In genomic region chr2:165387844-165388495, GRCm38 (mm10) we compare ENCODE assay signal across 8 mouse cellular contexts. TPM values are rescaled to one million over a fixed set of nuclear protein-coding genes. Genes with fewer than 3 reads are reported as not detected.
A peak's percentile ranks its signal among the peaks of the same experiment; 100 is the strongest.
DNase-seq lines count a peak whose midpoint lies in the region; ATAC-seq and TF ChIP-seq lines count a peak whose summit lies in the region.

Gene Zfp334 (minus strand): TSS chr2:165388259.

- intact Hi-C loops in heart, adult 2 months (cut with DNase I) = no loop called here
- intact Hi-C loops in left cerebral cortex, postnatal 36 days (cut with DNase I) = no loop called here

- under 1% methylated on average over 40 of the region's 40 CpGs for WGBS in embryonic facial prominence, embryonic 12.5 days
- under 1% methylated on average over 40 of the region's 40 CpGs for WGBS in heart, adult 2 months
- WGBS in kidney, adult 2 months = 1% methylated on average over 40 of the region's 40 CpGs
- WGBS in midbrain, embryonic 12.5 days = under 1% methylated on average over 40 of the region's 40 CpGs
- WGBS in spleen, adult 2 months = 5% methylated on average over 40 of the region's 40 CpGs

- no peaks in the 10 kb centered on the region for H3K79me2 ChIP-seq in heart, adult 2 months (replicated peaks; ENCODE audit: control insufficient read depth, insufficient read depth, low read length)

- H3K27ac ChIP-seq in bone marrow macrophage, adult 2 months (ENCODE audit: insufficient read depth, low read depth, low read length) = no peak within 1 kb of the TSS
- peak within 1 kb of the TSS; percentile 93 for H3K27ac ChIP-seq in embryonic facial prominence, embryonic 12.5 days
- peak within 1 kb of the TSS; percentile 55 for H3K27ac ChIP-seq in heart, adult 2 months
- no peak within 1 kb of the TSS for H3K27ac ChIP-seq in kidney, adult 2 months (ENCODE audit: insufficient read depth, low read depth, low read length)
- H3K27ac ChIP-seq in midbrain, embryonic 12.5 days (replicated peaks) = peak within 1 kb of the TSS; percentile 93
- no peak within 1 kb of the TSS for H3K27ac ChIP-seq in spleen, adult 2 months (ENCODE audit: insufficient read depth, low read length)

- TF ChIP-seq CTCF in bone marrow macrophage, adult 2 months (IDR thresholded peaks at IDR 0.05; ENCODE audit: low read depth, low read length) = no peak
- 0 out of 2 replicates have a peak, but pooled peaks have one; percentile 1 for TF ChIP-seq CTCF in heart, adult 2 months (IDR thresholded peaks at IDR 0.05)
- TF ChIP-seq CTCF in kidney, adult 2 months (conservative IDR thresholded peaks at IDR 0.05; ENCODE audit: insufficient read depth, insufficient read length, low read depth, low read length) = no peak
- no peak for TF ChIP-seq CTCF in spleen, adult 2 months (IDR thresholded peaks at IDR 0.05; ENCODE audit: extremely low read depth, insufficient read depth, insufficient read length, insufficient replicate concordance)

- no peak for TF ChIP-seq POLR2A in bone marrow macrophage, adult 2 months (IDR thresholded peaks at IDR 0.05; ENCODE audit: borderline replicate concordance, low read depth, low read length)
- 0 out of 2 replicates have a peak, but pooled peaks have one; percentile 26 for TF ChIP-seq POLR2A in heart, adult 2 months (IDR thresholded peaks at IDR 0.05; ENCODE audit: insufficient read depth, low read depth, low read length)
- no peak for TF ChIP-seq POLR2A in kidney, adult 2 months (IDR thresholded peaks at IDR 0.05; ENCODE audit: low read depth, low read length)
- no peak for TF ChIP-seq POLR2A in spleen, adult 2 months (IDR thresholded peaks at IDR 0.05; ENCODE audit: low read depth, low read length)

- H3K9me3 ChIP-seq in embryonic facial prominence, embryonic 12.5 days = no peaks in the 10 kb centered on the region
- H3K9me3 ChIP-seq in midbrain, embryonic 12.5 days = no peaks in the 10 kb centered on the region

- H3K36me3 ChIP-seq in embryonic facial prominence, embryonic 12.5 days = peaks cover 40% of the 10 kb centered on the region
- H3K36me3 ChIP-seq in heart, adult 2 months (ENCODE audit: control insufficient read depth, insufficient read depth, low read length) = no peaks in the 10 kb centered on the region
- H3K36me3 ChIP-seq in kidney, adult 2 months (ENCODE audit: control insufficient read depth, insufficient read depth, low read length) = no peaks in the 10 kb centered on the region
- peaks cover 37% of the 10 kb centered on the region for H3K36me3 ChIP-seq in midbrain, embryonic 12.5 days
- H3K36me3 ChIP-seq in spleen, adult 2 months (ENCODE audit: control insufficient read depth, insufficient read depth, low read length) = no peaks in the 10 kb centered on the region

- H3K4me3 ChIP-seq in bone marrow macrophage, adult 2 months (ENCODE audit: insufficient read depth, low read length) = peak within 1 kb of the TSS; percentile 58
- H3K4me3 ChIP-seq in embryonic facial prominence, embryonic 12.5 days = peak within 1 kb of the TSS; percentile 72
- peak within 1 kb of the TSS; percentile 86 for H3K4me3 ChIP-seq in heart, adult 2 months
- H3K4me3 ChIP-seq in kidney, adult 2 months (ENCODE audit: insufficient read depth, low read depth, low read length) = peak within 1 kb of the TSS; percentile 61
- H3K4me3 ChIP-seq in midbrain, embryonic 12.5 days = peak within 1 kb of the TSS; percentile 76
- H3K4me3 ChIP-seq in spleen, adult 2 months (ENCODE audit: extremely low read depth, insufficient read depth, insufficient read length) = peak within 1 kb of the TSS; percentile 34; the same call in 1 of the 2 replicates

- peak within 1 kb of the TSS; percentile 83 for H3K9ac ChIP-seq in embryonic facial prominence, embryonic 12.5 days
- H3K9ac ChIP-seq in heart, adult 2 months (ENCODE audit: low read depth, low read length) = peak within 1 kb of the TSS; percentile 69
- peak within 1 kb of the TSS; percentile 90 for H3K9ac ChIP-seq in midbrain, embryonic 12.5 days (replicated peaks)

- no peaks in the 10 kb centered on the region for H3K27me3 ChIP-seq in embryonic facial prominence, embryonic 12.5 days
- no peaks in the 10 kb centered on the region for H3K27me3 ChIP-seq in heart, adult 2 months (ENCODE audit: control insufficient read depth, insufficient read depth, low read length)
- H3K27me3 ChIP-seq in kidney, adult 2 months (replicated peaks; ENCODE audit: control insufficient read depth, insufficient read depth, low read length) = no peaks in the 10 kb centered on the region
- no peaks in the 10 kb centered on the region for H3K27me3 ChIP-seq in midbrain, embryonic 12.5 days
- no peaks in the 10 kb centered on the region for H3K27me3 ChIP-seq in spleen, adult 2 months (ENCODE audit: control insufficient read depth, insufficient read depth, low read length)

- peak within 1 kb of the TSS; percentile 63 for H3K4me2 ChIP-seq in embryonic facial prominence, embryonic 12.5 days (replicated peaks)
- H3K4me2 ChIP-seq in midbrain, embryonic 12.5 days (replicated peaks) = peak within 1 kb of the TSS; percentile 60

- DNase-seq in heart, adult 2 months = peak; percentile 92 to 93
- DNase-seq in kidney, adult 2 months = peak; percentile 96
- peak; percentile 95 for DNase-seq in left cerebral cortex, postnatal 36 days (ENCODE audit: low spot score in 2 of 2)
- peak in 1 of 2 experiments; percentile 24 for DNase-seq in spleen, adult 2 months (ENCODE audit: low read depth in 1 of 2, low spot score in 2 of 2)

- peaks cover 10% of the 10 kb centered on the region for H3K4me1 ChIP-seq in bone marrow macrophage, adult 2 months (ENCODE audit: control insufficient read depth, insufficient read depth, low read length)
- peaks cover 6% of the 10 kb centered on the region for H3K4me1 ChIP-seq in embryonic facial prominence, embryonic 12.5 days
- no peaks in the 10 kb centered on the region for H3K4me1 ChIP-seq in heart, adult 2 months (ENCODE audit: control insufficient read depth, insufficient read depth, low read length)
- H3K4me1 ChIP-seq in kidney, adult 2 months (ENCODE audit: control insufficient read depth, insufficient read depth, low read length) = no peaks in the 10 kb centered on the region
- peaks cover 18% of the 10 kb centered on the region for H3K4me1 ChIP-seq in midbrain, embryonic 12.5 days
- no peaks in the 10 kb centered on the region for H3K4me1 ChIP-seq in spleen, adult 2 months (ENCODE audit: control insufficient read depth, insufficient read depth, insufficient read length)

- TF ChIP-seq EP300 in heart, adult 2 months (IDR thresholded peaks at IDR 0.05; ENCODE audit: insufficient read depth, low read depth, low read length) = no peak

- peak; percentile 78 for ATAC-seq in embryonic facial prominence, embryonic 12.5 days (ENCODE audit: insufficient number of reproducible peaks, insufficient read depth, low FRiP score, low TSS enrichment)
- peak; percentile 92 for ATAC-seq in midbrain, embryonic 12.5 days (ENCODE audit: low FRiP score, low read depth)
- ATAC-seq in CD4-positive, CD25-positive, alpha-beta regulatory T cell, adult 4 months = no peak

RNA-seq across cellular contexts. Expression of gene Zfp334, which starts in this region (rescaled TPM):
- polyA plus RNA-seq in bone marrow macrophage, adult 2 months (2012; ENCODE audit: insufficient read depth, insufficient read length, missing spikeins) = 0.27 and 0.36 TPM in 2 replicates
- 17.0 and 17.1 TPM in 2 replicates for polyA plus RNA-seq in embryonic facial prominence, embryonic 12.5 days (2016; fragmentation: Nextera tagmentation; extraction: Ambion mirVana)
- 1 to 10 TPM; 2.1 to 2.3 TPM for total RNA-seq in heart, adult 2 months (2021)
- 1.3 and 2.0 TPM in 2 replicates for polyA plus RNA-seq in heart, adult 2 months (2012; rRNA removed)
- 1.1 and 1.2 TPM in 2 replicates for polyA plus RNA-seq in kidney, adult 2 months (2012; rRNA removed)
- 10 to 100 TPM; 13.2 to 15.4 TPM for total RNA-seq in left cerebral cortex, postnatal 36 days (2021)
- polyA plus RNA-seq in midbrain, embryonic 12.5 days (2016; fragmentation: Nextera tagmentation; extraction: Ambion mirVana) = 23.6 and 25.5 TPM in 2 replicates
- 0.39 and 0.47 TPM in 2 replicates for polyA plus RNA-seq in spleen, adult 2 months (2012; rRNA removed)
- not detected for polyA plus RNA-seq in CD4-positive, CD25-positive, alpha-beta regulatory T cell, adult 4 months (2017; shearing (Covaris generic))

Comparison
In these comparisons a context has a peak if more than half of its experiments do, and no peak if none do; other contexts are left out.
1. RNA of gene Zfp334 (total RNA-seq): 13.2 to 15.4 TPM in left cerebral cortex, postnatal 36 days; 2.1 to 2.3 TPM in heart, adult 2 months; every median in the first group is over 4 times any median in the second.
2. H3K27ac ChIP-seq: peak in embryonic facial prominence, embryonic 12.5 days (single experiment), heart, adult 2 months (single experiment) and midbrain, embryonic 12.5 days (single experiment); none in bone marrow macrophage, adult 2 months (single experiment), kidney, adult 2 months (single experiment) and spleen, adult 2 months (single experiment).
3. H3K4me3 ChIP-seq: peak in every context shown above with its lines; median percentile 86 in heart, adult 2 months; 76 in midbrain, embryonic 12.5 days; 72 in embryonic facial prominence, embryonic 12.5 days; 61 in kidney, adult 2 months; 58 in bone marrow macrophage, adult 2 months; 34 in spleen, adult 2 months.
4. Peak in every context shown above with its lines, with median percentiles within 50 percentile points of each other: H3K9ac ChIP-seq.